Mouse (Mus musculus): Measurements from ENCODE around the gene Cst13.

DNA sequence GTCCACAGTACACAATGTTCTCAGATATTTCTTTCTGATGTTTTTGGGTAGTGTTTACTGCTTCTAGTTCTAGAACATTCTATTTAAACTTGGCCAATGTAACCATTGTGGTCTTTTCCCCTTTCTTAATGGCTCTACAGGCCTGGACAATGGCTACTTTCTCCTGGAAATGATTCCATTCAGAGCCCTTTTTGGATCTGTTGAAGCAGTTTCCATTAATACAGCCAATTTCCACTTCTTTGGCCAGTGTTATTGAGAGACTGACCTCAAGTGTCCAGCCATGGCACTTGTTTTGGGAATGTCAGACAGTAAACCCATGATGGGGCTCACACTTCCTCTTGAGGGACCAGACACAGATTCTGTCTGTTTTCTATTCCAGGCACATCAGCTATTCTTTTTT lies 41.8 kb downstream of the Cst13 start:
- no peak for TF ChIP-seq POLR2A (IDR thresholded peaks at IDR 0.05; ENCODE audit: borderline replicate concordance, insufficient read depth, low read length)
- TF ChIP-seq CTCF (IDR thresholded peaks at IDR 0.05; ENCODE audit: borderline replicate concordance, insufficient read depth, low read depth, low read length) = no peak

Measured in cerebellum, adult 2 months (tissue).